Mouse (Mus musculus) midbrain, embryonic 14.5 days (tissue): ENCODE data around the gene Cib2. TPM values are rescaled to one million over a fixed set of nuclear protein-coding genes. Genes with fewer than 3 reads are reported as not detected.
A peak's percentile ranks its signal among the peaks of the same experiment; 100 is the strongest.

ENCODE experiments used
- ATAC-seq: fragments of 200-750 bp; cut with Nextera tagmentation; 2 replicates; pipeline ENCODE4 v1.8.0; 2017; ENCODE audit warnings: moderate number of reproducible peaks, moderate library complexity; ENCODE audit not compliant: low FRiP score, low TSS enrichment
- DNase-seq: peaks from one replicate; pipeline ENCODE4 v3.0.0-alpha.2; 2015
- H3K27ac ChIP-seq: fragments of 300-500 bp; sonication (generic); replicated peaks from 2 replicates; pipeline ENCODE4 v1.5.1; 2014; ENCODE audit warnings: mild to moderate bottlenecking, low read depth, low read length, moderate library complexity
- H3K27me3 ChIP-seq: fragments of 300-500 bp; sonication (generic); 2 replicates; pipeline ENCODE4 v1.6.1; 2014; ENCODE audit warnings: low read length, control low read depth, mixed read lengths; ENCODE audit not compliant: control insufficient read depth, insufficient read depth
- H3K36me3 ChIP-seq: fragments of 300-500 bp; sonication (generic); 2 replicates; pipeline ENCODE4 v1.6.1; 2014; ENCODE audit warnings: low read length, control low read depth; ENCODE audit not compliant: control insufficient read depth, insufficient read depth
- H3K4me1 ChIP-seq: fragments of 300-500 bp; sonication (generic); 2 replicates; pipeline ENCODE4 v1.6.1; 2014; ENCODE audit warnings: mild to moderate bottlenecking, antibody characterized with exemption, low read length, control low read depth; ENCODE audit not compliant: control insufficient read depth, insufficient read depth
- H3K4me2 ChIP-seq: fragments of 300-500 bp; sonication (generic); 2 replicates; pipeline ENCODE4 v1.6.1; 2014; ENCODE audit warnings: mild to moderate bottlenecking, low read length, moderate library complexity
- H3K4me3 ChIP-seq: fragments of 300-500 bp; sonication (generic); replicated peaks from 2 replicates; pipeline ENCODE4 v1.5.1; 2014; ENCODE audit warnings: low read depth, low read length
- H3K9ac ChIP-seq: fragments of 300-500 bp; sonication (generic); replicated peaks from 2 replicates; pipeline ENCODE4 v1.6.1; 2014; ENCODE audit warnings: mild to moderate bottlenecking, low read length, moderate library complexity
- H3K9me3 ChIP-seq: fragments of 300-500 bp; sonication (generic); 2 replicates; pipeline ENCODE4 v1.6.1; 2016; ENCODE audit warnings: low read length, control low read depth, mixed read lengths; ENCODE audit not compliant: control insufficient read depth
- WGBS: fragments of 180-500 bp; shearing (Covaris S2); extraction: QIAGEN DNeasy Blood & Tissue Kit; methylation state at CpG from one replicate; pipeline ENCODE4 v1.1.7; 2014; 5-methylcytosine and 5-hydroxymethylcytosine counted together
- polyA plus RNA-seq: library from polyadenylated mRNA; unstranded; fragments of >200 nt; fragmentation: Nextera tagmentation; extraction: Ambion mirVana; gene quantifications from 2 replicates; pipeline ENCODE4 v1.2.1, GENCODE M21; 2014

The Cib2 gene
- polyA plus RNA-seq, 1 experiment from 2014 or later: 41.5 TPM

DNA sequence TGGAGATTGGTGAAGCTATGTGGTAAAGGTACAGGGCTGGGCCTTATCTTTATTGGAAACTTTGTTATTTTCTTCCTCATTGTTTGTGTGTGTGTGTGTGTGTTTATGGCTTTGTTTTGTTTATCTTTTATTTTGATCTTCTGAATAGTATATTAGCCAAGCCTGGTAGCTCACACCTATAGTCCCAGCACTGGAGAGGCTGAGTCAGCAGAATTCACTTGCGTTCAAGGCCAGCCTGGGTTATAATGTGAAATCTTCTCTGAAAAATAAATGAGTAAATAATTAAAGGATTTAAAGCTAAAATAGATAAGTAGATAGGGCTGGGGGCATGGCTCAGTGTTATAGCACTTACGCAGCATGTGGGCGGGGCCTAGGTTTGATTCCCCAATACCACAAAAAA lies 21.8 kb downstream of the Cib2 start:
- no peaks in the 10 kb centered on the region for H3K36me3 ChIP-seq
- no peak overlapping the region for H3K9ac ChIP-seq
- no peak overlapping the region for H3K4me2 ChIP-seq
- DNase-seq (no peak), ATAC-seq (no peak)
- H3K27me3 ChIP-seq: no peaks in the 10 kb centered on the region
- H3K4me3 ChIP-seq: no peak overlapping the region
- peaks cover 8% of the 10 kb centered on the region; the same call in 1 of the 2 replicates for H3K4me1 ChIP-seq
- H3K27ac ChIP-seq: no peak overlapping the region
- WGBS: 97% methylated on average over 3 of the region's 3 CpGs
- no peaks in the 10 kb centered on the region for H3K9me3 ChIP-seq

DNA sequence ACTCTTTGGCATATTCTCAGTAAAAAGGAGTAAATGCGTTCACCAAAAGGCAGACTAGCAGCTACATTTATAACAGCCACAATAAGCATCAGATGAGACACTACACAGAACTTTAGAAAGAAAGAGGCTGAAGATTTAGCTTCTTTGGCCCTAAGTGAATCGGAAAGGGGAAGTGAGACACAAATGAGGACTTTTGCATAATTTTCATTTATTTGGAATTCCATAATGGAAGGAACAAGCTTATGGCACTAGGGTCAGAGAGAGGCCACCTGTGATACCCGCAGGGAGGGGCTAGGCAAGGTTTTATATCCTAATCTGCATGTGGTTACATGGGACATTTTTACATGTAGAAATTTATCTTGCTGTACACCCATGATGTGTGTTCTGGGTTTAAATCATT lies 22.5 kb downstream of the Cib2 start:
- no peaks in the 10 kb centered on the region for H3K9me3 ChIP-seq
- H3K4me2 ChIP-seq: no peak overlapping the region
- no peak overlapping the region for H3K4me3 ChIP-seq
- no peak overlapping the region for H3K27ac ChIP-seq
- 83% methylated on average over 3 of the region's 3 CpGs for WGBS
- H3K4me1 ChIP-seq: peaks cover 8% of the 10 kb centered on the region; the same call in 1 of the 2 replicates
- no peaks in the 10 kb centered on the region for H3K27me3 ChIP-seq
- no peaks in the 10 kb centered on the region for H3K36me3 ChIP-seq
- ATAC-seq (no peak), DNase-seq (no peak)
- H3K9ac ChIP-seq: no peak overlapping the region

DNA sequence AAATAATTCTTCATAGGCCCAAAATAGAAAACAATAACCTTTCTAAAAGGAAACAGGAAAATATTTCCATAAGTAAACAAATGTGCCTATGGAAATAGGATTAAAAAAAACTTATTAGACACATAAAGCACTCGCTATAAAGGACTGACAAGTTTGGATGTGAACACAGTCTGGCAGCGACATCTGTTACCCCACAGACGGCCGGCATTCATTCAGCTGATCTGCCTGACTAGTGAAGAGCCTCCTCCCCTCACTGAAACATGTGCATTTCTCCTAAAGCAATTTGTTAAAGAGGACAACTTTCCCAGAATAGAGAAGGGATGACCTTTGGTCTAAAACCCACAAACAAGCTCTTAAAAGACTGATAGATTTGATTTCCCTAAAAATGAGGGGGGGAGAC lies 23.0 kb downstream of the Cib2 start:
- Histone ChIP-seq H3K36me3 (no peaks in the 10 kb centered on the region), H3K9ac (no peak overlapping the region), H3K27ac (no peak overlapping the region), H3K4me3 (no peak overlapping the region), H3K9me3 (no peaks in the 10 kb centered on the region), H3K4me1 (peaks cover 8% of the 10 kb centered on the region; the same call in 1 of the 2 replicates), H3K4me2 (no peak overlapping the region), H3K27me3 (no peaks in the 10 kb centered on the region)
- peak; percentile 21 for DNase-seq
- no peak for ATAC-seq
- WGBS: 34% methylated on average over 4 of the region's 4 CpGs

DNA sequence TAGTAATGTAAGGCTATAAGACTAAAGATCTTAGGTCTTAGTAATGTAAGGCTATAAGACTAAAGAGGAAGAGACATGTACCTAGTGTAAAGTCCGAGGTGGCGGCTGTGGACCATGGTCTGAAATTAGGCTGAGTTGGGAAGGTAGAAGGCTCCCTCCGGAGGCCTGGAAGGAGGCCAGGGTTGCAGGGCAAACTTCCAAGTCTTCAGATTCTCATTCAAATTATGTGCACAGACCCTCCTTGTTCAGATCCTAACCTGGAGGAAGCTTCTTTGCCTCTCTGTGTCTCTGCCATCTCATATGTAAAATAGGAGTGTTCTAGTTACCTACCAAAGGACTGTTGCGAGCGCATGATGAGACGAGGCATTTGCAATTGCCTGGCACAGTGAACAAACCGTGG lies 23.8 kb downstream of the Cib2 start:
- no peaks in the 10 kb centered on the region for H3K27me3 ChIP-seq
- H3K36me3 ChIP-seq: no peaks in the 10 kb centered on the region
- WGBS: 74% methylated on average over 7 of the region's 7 CpGs
- no peak overlapping the region for H3K4me2 ChIP-seq
- no peak overlapping the region for H3K27ac ChIP-seq
- DNase-seq (peak; percentile 51), ATAC-seq (no peak)
- no peak overlapping the region for H3K9ac ChIP-seq
- no peaks in the 10 kb centered on the region for H3K9me3 ChIP-seq
- H3K4me3 ChIP-seq: no peak overlapping the region
- H3K4me1 ChIP-seq: peaks cover 8% of the 10 kb centered on the region; the same call in 1 of the 2 replicates

DNA sequence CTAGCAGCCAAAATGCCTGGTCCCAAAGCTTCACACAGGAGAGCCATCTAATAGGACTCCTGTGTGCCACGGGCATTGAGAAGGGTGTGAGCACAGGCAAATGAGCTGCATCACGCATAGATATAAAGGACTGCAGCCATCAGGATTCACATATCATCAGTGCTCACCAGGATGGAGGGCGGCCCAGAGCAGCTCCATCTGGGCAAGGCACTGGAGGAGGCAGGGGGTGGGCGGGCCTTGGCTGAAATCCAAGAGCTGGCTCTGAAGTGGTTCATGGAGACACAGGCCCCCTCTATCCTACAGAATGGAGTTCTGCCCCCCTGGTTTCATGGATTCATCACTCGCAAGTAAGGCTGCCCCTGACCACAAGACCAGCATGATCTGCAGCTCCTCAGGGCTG lies 26.0 kb downstream of the Cib2 start:
- Histone ChIP-seq H3K27me3 (no peaks in the 10 kb centered on the region), H3K9ac (no peak overlapping the region), H3K27ac (peak overlapping the region; percentile 46; the same call in 1 of the 2 replicates), H3K9me3 (no peaks in the 10 kb centered on the region), H3K4me3 (no peak overlapping the region), H3K4me1 (peaks cover 8% of the 10 kb centered on the region; the same call in 1 of the 2 replicates), H3K36me3 (no peaks in the 10 kb centered on the region), H3K4me2 (no peak overlapping the region)
- DNase-seq (peak; percentile 74), ATAC-seq (peak; percentile 62; the same call in 1 of the 2 replicates)
- WGBS: 42% methylated on average over 5 of the region's 5 CpGs

DNA sequence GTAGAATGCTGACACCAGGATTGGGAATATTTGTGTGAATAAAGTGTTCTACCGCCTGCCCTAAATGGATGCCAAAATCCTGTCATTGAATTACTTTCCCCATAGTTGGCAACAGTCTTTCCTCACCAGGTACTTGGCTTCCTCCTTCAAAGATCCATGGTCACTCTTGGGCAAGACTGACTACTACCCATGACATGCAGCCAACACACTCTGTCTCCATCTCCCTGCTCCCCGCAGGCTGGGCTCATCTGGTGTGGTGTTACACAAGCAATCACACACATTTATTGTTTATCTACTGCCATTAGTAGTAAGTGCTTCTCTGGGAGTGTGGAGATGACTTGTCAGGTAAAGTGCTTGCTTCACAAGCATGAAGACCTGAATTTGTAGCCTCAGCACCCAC lies 27.1 kb downstream of the Cib2 start:
- Histone ChIP-seq H3K36me3 (no peaks in the 10 kb centered on the region), H3K4me3 (no peak overlapping the region), H3K4me2 (no peak overlapping the region), H3K4me1 (peaks cover 8% of the 10 kb centered on the region; the same call in 1 of the 2 replicates), H3K9ac (no peak overlapping the region), H3K27me3 (no peaks in the 10 kb centered on the region), H3K27ac (no peak overlapping the region), H3K9me3 (no peaks in the 10 kb centered on the region)
- ATAC-seq: no peak
- WGBS: 89% methylated on average over 2 of the region's 2 CpGs
- no peak for DNase-seq

DNA sequence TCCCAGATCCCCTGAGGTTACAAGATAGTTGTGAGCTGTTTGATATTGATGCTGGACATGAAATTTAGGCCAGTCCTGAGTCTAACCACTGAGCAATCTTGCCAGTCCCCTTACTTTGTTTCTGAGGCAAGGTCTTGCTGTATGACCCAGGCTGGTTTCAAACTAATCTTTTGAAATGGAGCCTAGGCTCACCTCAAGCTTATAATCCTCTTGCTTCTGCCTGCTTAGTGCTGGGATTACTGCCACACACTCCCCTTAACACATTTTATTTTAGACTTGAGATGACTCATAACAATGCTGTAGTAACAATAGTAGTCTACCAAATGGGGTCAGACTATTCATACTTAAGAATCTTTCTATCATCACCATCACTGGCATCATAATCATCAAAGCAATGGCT lies 28.6 kb downstream of the Cib2 start:
- H3K9ac ChIP-seq: no peak overlapping the region
- H3K4me1 ChIP-seq: peaks cover 8% of the 10 kb centered on the region; the same call in 1 of the 2 replicates
- no peak for ATAC-seq

DNA sequence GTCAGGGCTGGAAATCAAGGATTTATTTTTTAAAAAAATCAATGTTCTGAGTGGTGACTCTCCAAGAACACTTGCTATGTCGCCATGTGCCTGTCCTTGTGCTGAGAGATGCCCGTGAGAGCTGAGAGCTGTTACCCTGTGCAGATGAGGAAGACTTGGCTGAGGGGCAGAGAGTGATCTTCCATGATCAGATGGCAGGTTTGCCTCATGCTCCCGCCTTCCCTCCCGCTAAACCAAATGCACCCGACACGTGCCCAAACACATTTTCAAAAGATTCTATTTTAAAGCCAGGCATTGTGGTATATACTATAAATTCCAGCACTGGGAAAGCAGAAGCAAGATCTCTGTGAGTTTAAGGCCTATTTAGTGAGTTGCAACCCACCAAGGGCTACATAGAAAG lies 29.2 kb downstream of the Cib2 start:
- WGBS: 88% methylated on average over 6 of the region's 6 CpGs
- no peak overlapping the region for H3K4me3 ChIP-seq
- no peaks in the 10 kb centered on the region for H3K27me3 ChIP-seq
- H3K36me3 ChIP-seq: no peaks in the 10 kb centered on the region
- peaks cover 8% of the 10 kb centered on the region; the same call in 1 of the 2 replicates for H3K4me1 ChIP-seq
- no peak overlapping the region for H3K27ac ChIP-seq
- no peaks in the 10 kb centered on the region for H3K9me3 ChIP-seq
- H3K4me2 ChIP-seq: no peak overlapping the region
- no peak overlapping the region for H3K9ac ChIP-seq
- DNase-seq (no peak), ATAC-seq (no peak)

More for the DNA sequence above, 28.6 kb downstream of the Cib2 start:
- Histone ChIP-seq H3K9me3 (no peaks in the 10 kb centered on the region), H3K4me3 (no peak overlapping the region), H3K4me2 (no peak overlapping the region), H3K27ac (no peak overlapping the region), H3K27me3 (no peaks in the 10 kb centered on the region), H3K36me3 (no peaks in the 10 kb centered on the region)
- DNase-seq: no peak

DNA sequence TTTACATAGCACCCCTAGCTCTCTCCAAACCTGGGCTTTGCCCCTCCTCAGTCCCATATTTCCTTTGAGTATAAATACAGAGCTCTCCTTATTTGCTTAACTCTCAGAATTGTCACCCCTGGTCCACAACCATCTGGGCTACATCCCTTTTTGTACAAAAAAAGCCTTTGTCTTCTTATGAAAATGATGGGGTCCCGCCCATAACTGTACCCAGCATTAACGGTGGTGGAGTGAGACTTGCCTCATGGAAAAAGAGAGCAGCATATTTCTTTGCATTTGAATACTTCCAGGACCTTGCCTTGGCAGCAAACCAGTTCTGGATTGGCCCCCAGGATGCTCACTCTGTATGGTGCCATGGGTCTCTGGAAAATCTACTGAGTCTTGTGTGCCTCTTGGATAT lies 30.1 kb downstream of the Cib2 start:
- H3K9me3 ChIP-seq: no peaks in the 10 kb centered on the region
- H3K27me3 ChIP-seq: no peaks in the 10 kb centered on the region
- no peak overlapping the region for H3K4me3 ChIP-seq
- no peak for ATAC-seq
- no peaks in the 10 kb centered on the region for H3K36me3 ChIP-seq
- H3K9ac ChIP-seq: no peak overlapping the region
- H3K4me1 ChIP-seq: peaks cover 8% of the 10 kb centered on the region; the same call in 1 of the 2 replicates
- no peak overlapping the region for H3K27ac ChIP-seq
- DNase-seq: no peak
- WGBS: 71% methylated on average over 2 of the region's 2 CpGs
- H3K4me2 ChIP-seq: no peak overlapping the region
